Mouse (Mus musculus): ENCODE results near the gene Lsm2.
"Not testable (repeated sequence)": the region's sequence is repeated elsewhere in the genome, so short reads cannot be mapped to it uniquely, and the experiment has no call there.

The Lsm2 gene

GRCm38 (mm10) chr17:35033703-35034102, 52.0 kb downstream of the Lsm2 start:
- DNase-seq = not testable (repeated sequence)

GRCm38 (mm10) chr17:35034896-35035295, 53.2 kb downstream of the Lsm2 start:
- no peak for DNase-seq
